Mouse (Mus musculus): ENCODE results near the gene Scd3.

GRCm38 (mm10) chr19:44248081-44248853 is 45.2 kb downstream of the Scd3 start:
- peak; percentile 38 to 83 (median 50) for TF ChIP-seq MYOG (IDR thresholded peaks at IDR 0.05; ENCODE audit: control insufficient read depth in 1 of 3, insufficient read depth in 1 of 3, insufficient read length in 2 of 3, low read depth in 2 of 3)
- TF ChIP-seq TCF12 (IDR thresholded peaks at IDR 0.05; ENCODE audit: insufficient read depth, poor library complexity, severe bottlenecking), result peak; percentile 35
- TF ChIP-seq MAX (IDR thresholded peaks at IDR 0.05; ENCODE audit: low read depth), result no peak
- TF ChIP-seq POLR2A (IDR thresholded peaks at IDR 0.05; ENCODE audit: insufficient read length, low read depth), result peak; percentile 91
- no peak for TF ChIP-seq CEBPB (IDR thresholded peaks at IDR 0.05; ENCODE audit: insufficient read depth, poor library complexity, severe bottlenecking)
- TF ChIP-seq MYOD1 (IDR thresholded peaks at IDR 0.05; ENCODE audit: control insufficient read depth in 1 of 3, insufficient read length in 2 of 3, low read depth in 2 of 3), result peak in 2 of 3 experiments; percentile 76 to 85
- TF ChIP-seq POLR2AphosphoS2 (IDR thresholded peaks at IDR 0.05; ENCODE audit: insufficient read length, low read depth), result peak; percentile 83
- no peak for TF ChIP-seq TCF3 (IDR thresholded peaks at IDR 0.05; ENCODE audit: insufficient read length, low read depth)
